Mouse (Mus musculus): ENCODE results near the gene Itln1. TPM values are rescaled to one million over a fixed set of nuclear protein-coding genes. Genes with fewer than 3 reads are reported as not detected.
"Not testable (repeated sequence)": the region's sequence is repeated elsewhere in the genome, so short reads cannot be mapped to it uniquely, and the experiment has no call there.

Itln1 gene
- polyA plus RNA-seq, 1 experiment from 2014 or later, result 0.23 TPM

- Histone ChIP-seq H3K9ac (no peak overlapping the region), H3K4me1 (no peaks in the 10 kb centered on the region), H3K4me3 (replicated peaks) (no peak overlapping the region), H3K9me3 (no peaks in the 10 kb centered on the region), H3K27ac (peak overlapping the region; percentile 87), H3K4me2 (no peak overlapping the region), H3K27me3 (replicated peaks) (no peaks in the 10 kb centered on the region), H3K36me3 (no peaks in the 10 kb centered on the region)
- WGBS, result 61% methylated on average over 8 of the region's 8 CpGs
- no peak for ATAC-seq (ENCODE audit: insufficient read depth, low FRiP score, low read depth)
Measured at GRCm38 (mm10) chr1:171477123-171477522, 58.0 kb downstream of the Itln1 start.

GRCm38 (mm10) chr1:171473920-171474640 is 61.0 kb downstream of the Itln1 start:
- H3K27ac ChIP-seq, result no peak overlapping the region
- no peak overlapping the region for H3K4me2 ChIP-seq
- no peaks in the 10 kb centered on the region for H3K36me3 ChIP-seq
- H3K4me1 ChIP-seq, result no peaks in the 10 kb centered on the region
- no peaks in the 10 kb centered on the region for H3K9me3 ChIP-seq
- ATAC-seq (ENCODE audit: insufficient read depth, low FRiP score, low read depth), result no peak
- H3K4me3 ChIP-seq (replicated peaks), result no peak overlapping the region
- no peaks in the 10 kb centered on the region for H3K27me3 ChIP-seq (replicated peaks)
- H3K9ac ChIP-seq, result no peak overlapping the region
- WGBS, result 58% methylated on average over 9 of the region's 9 CpGs

- Histone ChIP-seq H3K4me2 (no peak overlapping the region), H3K9me3 (no peaks in the 10 kb centered on the region), H3K4me3 (replicated peaks) (no peak overlapping the region), H3K27ac (0 out of 2 replicates have a peak overlapping the region, but pooled peaks have one; percentile 1), H3K9ac (no peak overlapping the region), H3K4me1 (no peaks in the 10 kb centered on the region), H3K27me3 (replicated peaks) (no peaks in the 10 kb centered on the region), H3K36me3 (no peaks in the 10 kb centered on the region)
- no peak for ATAC-seq (ENCODE audit: insufficient read depth, low FRiP score, low read depth)
- WGBS, result 64% methylated on average over 4 of the region's 4 CpGs
Measured at GRCm38 (mm10) chr1:171473506-171473905, 61.6 kb downstream of the Itln1 start.

DNA sequence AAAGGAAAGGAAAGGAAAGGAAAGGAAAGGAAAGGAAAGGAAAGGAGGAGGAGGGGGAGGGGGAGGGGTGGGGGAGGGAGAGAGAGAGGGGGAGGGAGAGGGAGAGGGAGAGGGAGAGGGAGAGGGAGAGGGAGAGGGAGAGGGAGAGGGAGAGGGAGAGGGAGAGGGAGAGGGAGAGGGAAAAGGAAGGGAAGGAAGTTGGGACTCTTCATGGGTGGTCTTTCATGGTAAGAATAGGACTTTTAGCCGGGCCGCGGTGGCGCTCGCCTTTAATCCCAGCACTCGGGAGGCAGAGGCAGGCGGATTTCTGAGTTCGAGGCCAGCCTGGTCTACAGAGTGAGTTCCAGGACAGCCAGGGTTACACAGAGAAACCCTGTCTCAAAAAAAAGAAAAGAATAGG is 63.2 kb downstream of the Itln1 start:
- not testable (repeated sequence) for ATAC-seq (ENCODE audit: insufficient read depth, low FRiP score, low read depth); H3K4me1 ChIP-seq; H3K9ac ChIP-seq; H3K9me3 ChIP-seq; H3K36me3 ChIP-seq; H3K27ac ChIP-seq; H3K4me2 ChIP-seq; H3K4me3 ChIP-seq (replicated peaks); H3K27me3 ChIP-seq (replicated peaks)
- 88% methylated on average over 8 of the region's 8 CpGs for WGBS

- no peak for ATAC-seq (ENCODE audit: insufficient read depth, low FRiP score, low read depth)
- H3K4me3 ChIP-seq (replicated peaks), result no peak overlapping the region
- H3K9ac ChIP-seq, result no peak overlapping the region
- H3K27ac ChIP-seq, result no peak overlapping the region
- no peaks in the 10 kb centered on the region for H3K27me3 ChIP-seq (replicated peaks)
- no peaks in the 10 kb centered on the region for H3K36me3 ChIP-seq
- 75% methylated on average over 1 of the region's 1 CpGs for WGBS
- H3K9me3 ChIP-seq, result no peaks in the 10 kb centered on the region
- H3K4me2 ChIP-seq, result no peak overlapping the region
- H3K4me1 ChIP-seq, result no peaks in the 10 kb centered on the region
Measured at GRCm38 (mm10) chr1:171471452-171471851, 63.6 kb downstream of the Itln1 start.

GRCm38 (mm10) chr1:171470896-171471295 is 64.2 kb downstream of the Itln1 start:
- 63% methylated on average over 5 of the region's 5 CpGs for WGBS
- no peaks in the 10 kb centered on the region for H3K36me3 ChIP-seq
- H3K27me3 ChIP-seq (replicated peaks), result no peaks in the 10 kb centered on the region
- no peak overlapping the region for H3K9ac ChIP-seq
- no peak overlapping the region for H3K4me3 ChIP-seq (replicated peaks)
- H3K9me3 ChIP-seq, result no peaks in the 10 kb centered on the region
- H3K4me2 ChIP-seq, result no peak overlapping the region
- peak overlapping the region; percentile 52; the same call in 1 of the 2 replicates for H3K27ac ChIP-seq
- ATAC-seq (ENCODE audit: insufficient read depth, low FRiP score, low read depth), result peak; percentile 65; the same call in 1 of the 2 replicates
- H3K4me1 ChIP-seq, result no peaks in the 10 kb centered on the region

DNA sequence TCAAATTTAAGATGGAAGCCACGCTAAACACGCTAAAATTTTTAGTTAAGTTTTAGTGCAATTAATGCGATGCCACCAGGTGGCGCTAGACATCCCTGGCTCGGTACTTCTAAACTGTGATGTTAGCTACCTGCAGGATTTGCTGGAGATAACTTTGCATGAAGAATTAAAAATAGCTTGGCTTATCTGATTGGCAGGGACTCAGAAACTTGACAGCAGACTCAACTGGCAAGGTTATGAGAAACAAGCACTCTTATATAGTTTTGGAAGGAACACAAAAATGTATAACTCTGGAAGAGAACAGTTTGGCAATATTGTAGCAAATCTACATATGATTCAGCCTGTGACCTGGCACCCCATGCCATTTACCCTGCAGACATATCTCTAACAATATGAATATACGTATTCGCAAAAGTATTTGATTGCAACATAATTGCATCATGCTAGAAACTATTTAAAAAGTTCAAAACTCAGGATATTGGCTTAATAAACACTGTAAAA is 64.7 kb downstream of the Itln1 start:
- H3K9ac ChIP-seq, result no peak overlapping the region
- H3K4me1 ChIP-seq, result no peaks in the 10 kb centered on the region
- no peak overlapping the region for H3K27ac ChIP-seq
- no peaks in the 10 kb centered on the region for H3K36me3 ChIP-seq
- WGBS, result 32% methylated on average over 7 of the region's 7 CpGs
- no peak overlapping the region for H3K4me3 ChIP-seq (replicated peaks)
- no peak overlapping the region for H3K4me2 ChIP-seq
- no peaks in the 10 kb centered on the region for H3K27me3 ChIP-seq (replicated peaks)
- H3K9me3 ChIP-seq, result no peaks in the 10 kb centered on the region
- no peak for ATAC-seq (ENCODE audit: insufficient read depth, low FRiP score, low read depth)

- Histone ChIP-seq H3K27me3 (replicated peaks) (no peaks in the 10 kb centered on the region), H3K9me3 (no peaks in the 10 kb centered on the region), H3K4me1 (no peaks in the 10 kb centered on the region), H3K27ac (no peak overlapping the region), H3K4me2 (no peak overlapping the region), H3K9ac (no peak overlapping the region), H3K4me3 (replicated peaks) (no peak overlapping the region), H3K36me3 (no peaks in the 10 kb centered on the region)
- no peak for ATAC-seq (ENCODE audit: insufficient read depth, low FRiP score, low read depth)
- 69% methylated on average over 3 of the region's 3 CpGs for WGBS
Measured at GRCm38 (mm10) chr1:171469678-171470077, 65.4 kb downstream of the Itln1 start.

Other genes with a start within 250 kb of the Itln1 start
- 67.8 and 69.8 TPM in 2 replicates for gene Usp21, start 247.3 kb downstream of the Itln1 start, polyA plus RNA-seq (2015; fragmentation: Nextera tagmentation; extraction: Ambion mirVana)
- 94.9 and 115 TPM in 2 replicates for gene Ufc1, start 240.3 kb downstream of the Itln1 start, polyA plus RNA-seq (2015; fragmentation: Nextera tagmentation; extraction: Ambion mirVana)
- 43.1 and 44.7 TPM in 2 replicates for gene Dedd, start 206.1 kb downstream of the Itln1 start, polyA plus RNA-seq (2015; fragmentation: Nextera tagmentation; extraction: Ambion mirVana)
- 42.0 and 46.4 TPM in 2 replicates for gene Nit1, start 189.6 kb downstream of the Itln1 start, polyA plus RNA-seq (2015; fragmentation: Nextera tagmentation; extraction: Ambion mirVana)
- 97.2 and 99.5 TPM in 2 replicates for gene Pfdn2, start 189.6 kb downstream of the Itln1 start, polyA plus RNA-seq (2015; fragmentation: Nextera tagmentation; extraction: Ambion mirVana)
- gene Klhdc9, start 174.5 kb downstream of the Itln1 start, polyA plus RNA-seq (2015; fragmentation: Nextera tagmentation; extraction: Ambion mirVana), result 1.0 and 1.8 TPM in 2 replicates
- gene Nectin4, start 165.2 kb downstream of the Itln1 start, polyA plus RNA-seq (2015; fragmentation: Nextera tagmentation; extraction: Ambion mirVana), result 19.3 and 26.5 TPM in 2 replicates
- 2.9 and 3.0 TPM in 2 replicates for gene Arhgap30, start 146.3 kb downstream of the Itln1 start, polyA plus RNA-seq (2015; fragmentation: Nextera tagmentation; extraction: Ambion mirVana)
- 63.3 and 66.5 TPM in 2 replicates for gene Usf1, start 124.0 kb downstream of the Itln1 start, polyA plus RNA-seq (2015; fragmentation: Nextera tagmentation; extraction: Ambion mirVana)
- 5.3 and 5.9 TPM in 2 replicates for gene Tstd1, start 116.4 kb downstream of the Itln1 start, polyA plus RNA-seq (2015; fragmentation: Nextera tagmentation; extraction: Ambion mirVana)
- 108 and 121 TPM in 2 replicates for gene F11r, start 97.8 kb downstream of the Itln1 start, polyA plus RNA-seq (2015; fragmentation: Nextera tagmentation; extraction: Ambion mirVana)
- gene Alyref2, start 31.8 kb downstream of the Itln1 start, polyA plus RNA-seq (2015; fragmentation: Nextera tagmentation; extraction: Ambion mirVana), result 14.4 and 15.0 TPM in 2 replicates
- 0.50 and 1.1 TPM in 2 replicates for gene Cd244a, start 23.9 kb upstream of the Itln1 start, polyA plus RNA-seq (2015; fragmentation: Nextera tagmentation; extraction: Ambion mirVana)
- 0.71 and 0.76 TPM in 2 replicates for gene Ly9, start 72.1 kb upstream of the Itln1 start, polyA plus RNA-seq (2015; fragmentation: Nextera tagmentation; extraction: Ambion mirVana)
- 0.23 and 0.36 TPM in 2 replicates for gene Slamf7, start 117.7 kb upstream of the Itln1 start, polyA plus RNA-seq (2015; fragmentation: Nextera tagmentation; extraction: Ambion mirVana)
- gene Cd48, start 146.7 kb upstream of the Itln1 start, polyA plus RNA-seq (2015; fragmentation: Nextera tagmentation; extraction: Ambion mirVana), result 4.7 and 6.1 TPM in 2 replicates
- gene Slamf1, start 231.8 kb upstream of the Itln1 start, polyA plus RNA-seq (2015; fragmentation: Nextera tagmentation; extraction: Ambion mirVana), result 0.19 and 0.31 TPM in 2 replicates

All from stomach, embryonic 15.5 days (tissue).